In genomic region chr4:138326077-138326695, GRCm38 (mm10) we compare ENCODE assay signal across 8 mouse cellular contexts. TPM values are rescaled to one million over a fixed set of nuclear protein-coding genes. Genes with fewer than 3 reads are reported as not detected.
A peak's percentile ranks its signal among the peaks of the same experiment; 100 is the strongest.
DNase-seq lines count a peak whose midpoint lies in the region; ATAC-seq and TF ChIP-seq lines count a peak whose summit lies in the region.

TSS of gene Pink1 (minus strand) at chr4:138326307.

- peak within 1 kb of the TSS; percentile 93 for H3K4me3 ChIP-seq in erythroblast, embryonic 14.5 days (replicated peaks)
- peak within 1 kb of the TSS; percentile 72 for H3K4me3 ChIP-seq in heart, embryonic 12.5 days
- H3K4me3 ChIP-seq in kidney, postnatal 0 days (replicated peaks; ENCODE audit: low read depth, low read length), result peak within 1 kb of the TSS; percentile 88
- peak within 1 kb of the TSS; percentile 82 for H3K4me3 ChIP-seq in liver, adult 2 months (ENCODE audit: insufficient read depth, low read depth, low read length)

- H3K36me3 ChIP-seq in erythroblast, embryonic 14.5 days (ENCODE audit: control insufficient read depth), result no peaks in the 10 kb centered on the region
- no peaks in the 10 kb centered on the region for H3K36me3 ChIP-seq in heart, embryonic 12.5 days
- no peaks in the 10 kb centered on the region for H3K36me3 ChIP-seq in kidney, postnatal 0 days (ENCODE audit: insufficient read depth, low read length)
- no peaks in the 10 kb centered on the region for H3K36me3 ChIP-seq in liver, adult 2 months (ENCODE audit: control insufficient read depth, insufficient read depth, low read length)

- peak; percentile 86 for TF ChIP-seq CTCF in kidney, postnatal 0 days (IDR thresholded peaks at IDR 0.05; ENCODE audit: low read depth)
- peak; percentile 94 for TF ChIP-seq CTCF in liver, adult 2 months (IDR thresholded peaks at IDR 0.05; ENCODE audit: low read depth, low read length)

- TF ChIP-seq POLR2A in liver, adult 2 months (IDR thresholded peaks at IDR 0.05; ENCODE audit: extremely low read depth, insufficient read depth, low read length), result peak; percentile 89

- H3K27me3 ChIP-seq in erythroblast, embryonic 14.5 days (ENCODE audit: control insufficient read depth), result peaks cover 12% of the 10 kb centered on the region
- H3K27me3 ChIP-seq in heart, embryonic 12.5 days (replicated peaks), result peaks cover 9% of the 10 kb centered on the region; the same call in 1 of the 2 replicates
- H3K27me3 ChIP-seq in kidney, postnatal 0 days (ENCODE audit: insufficient read depth, low read length), result no peaks in the 10 kb centered on the region
- no peaks in the 10 kb centered on the region for H3K27me3 ChIP-seq in liver, adult 2 months (ENCODE audit: control insufficient read depth, insufficient read depth, low read length)

- peaks cover 5% of the 10 kb centered on the region for H3K79me2 ChIP-seq in liver, adult 2 months (ENCODE audit: control insufficient read depth, insufficient read depth, low read length)

- peak within 1 kb of the TSS; percentile 85 for H3K9ac ChIP-seq in heart, embryonic 12.5 days
- H3K9ac ChIP-seq in kidney, postnatal 0 days (ENCODE audit: low read depth, low read length), result peak within 1 kb of the TSS; percentile 98
- peak within 1 kb of the TSS; percentile 96 for H3K9ac ChIP-seq in liver, adult 2 months (ENCODE audit: low read depth, low read length)

- peak within 1 kb of the TSS; percentile 69 for H3K4me2 ChIP-seq in heart, embryonic 12.5 days
- H3K4me2 ChIP-seq in kidney, postnatal 0 days (ENCODE audit: low read length), result peak within 1 kb of the TSS; percentile 62

- H3K4me1 ChIP-seq in erythroblast, embryonic 14.5 days (ENCODE audit: control insufficient read depth), result peaks cover 16% of the 10 kb centered on the region
- peaks cover 41% of the 10 kb centered on the region for H3K4me1 ChIP-seq in heart, embryonic 12.5 days (replicated peaks)
- H3K4me1 ChIP-seq in kidney, postnatal 0 days (replicated peaks; ENCODE audit: insufficient read depth, low read length), result no peaks in the 10 kb centered on the region
- peaks cover 13% of the 10 kb centered on the region for H3K4me1 ChIP-seq in liver, adult 2 months (ENCODE audit: control insufficient read depth, insufficient read depth, low read length)

- 3% methylated on average over 41 of the region's 41 CpGs for WGBS in heart, embryonic 12.5 days
- WGBS in kidney, postnatal 0 days, result 3% methylated on average over 41 of the region's 41 CpGs
- WGBS in liver, adult 2 months, result under 1% methylated on average over 40 of the region's 41 CpGs

- H3K9me3 ChIP-seq in erythroblast, embryonic 14.5 days (ENCODE audit: control insufficient read depth, low read length), result peaks cover 7% of the 10 kb centered on the region; the same call in 1 of the 2 replicates
- no peaks in the 10 kb centered on the region for H3K9me3 ChIP-seq in heart, embryonic 12.5 days (replicated peaks)
- H3K9me3 ChIP-seq in kidney, postnatal 0 days (replicated peaks; ENCODE audit: low read length), result no peaks in the 10 kb centered on the region

- peak within 1 kb of the TSS; percentile 97 for H3K27ac ChIP-seq in heart, embryonic 12.5 days (ENCODE audit: poor library complexity, severe bottlenecking)
- H3K27ac ChIP-seq in kidney, postnatal 0 days, result peak within 1 kb of the TSS; percentile 100
- H3K27ac ChIP-seq in liver, adult 2 months (replicated peaks; ENCODE audit: insufficient read depth, low read depth, low read length), result peak within 1 kb of the TSS; percentile 98

- DNase-seq in CD4-positive helper T cell, adult 2 months (ENCODE audit: low read depth, low spot score), result peak; percentile 91
- peak; percentile 18 for DNase-seq in brain, embryonic 18.5 days (ENCODE audit: low read depth, low spot score)
- DNase-seq in kidney, postnatal 0 days (ENCODE audit: low spot score), result peak; percentile 95
- DNase-seq in liver, adult 2 months (ENCODE audit: extremely low read depth, low read depth, low spot score), result peak; percentile 97
- DNase-seq in spleen, postnatal 36 days (ENCODE audit: low spot score in 2 of 2), result peak; percentile 84 to 85

- peak; percentile 79 for ATAC-seq in heart, embryonic 12.5 days (ENCODE audit: insufficient number of reproducible peaks, low FRiP score)
- peak; percentile 78 for ATAC-seq in kidney, postnatal 0 days (replicated peaks; ENCODE audit: low FRiP score, low read depth)
- ATAC-seq in monocyte, adult 5-6 weeks (replicated peaks; ENCODE audit: insufficient number of reproducible peaks, low FRiP score, low TSS enrichment, poor library complexity, severe bottlenecking), result peak; percentile 63

RNA-seq across cellular contexts. Expression of gene Pink1, which starts in this region (rescaled TPM):
- polyA plus RNA-seq in erythroblast, embryonic 14.5 days (2012), result 5.3 and 5.4 TPM in 2 replicates
- 72.6 and 78.6 TPM in 2 replicates for polyA plus RNA-seq in heart, embryonic 12.5 days (2016; fragmentation: Nextera tagmentation; extraction: Ambion mirVana)
- 96.1 and 139 TPM in 2 replicates for polyA plus RNA-seq in kidney, postnatal 0 days (2015; fragmentation: Nextera tagmentation; extraction: Ambion mirVana)
- 134 and 150 TPM in 2 replicates for total RNA-seq in liver, adult 2 months (2014; rRNA removed)
- 192 and 217 TPM in 2 replicates for polyA plus RNA-seq in liver, adult 2 months (2012; rRNA removed)
- total RNA-seq in monocyte, adult 5-6 weeks (2017), result 61.5 to 65.7 TPM (median 63.1 TPM) in 3 replicates

Comparison
In these comparisons a context has a peak if more than half of its experiments do, and no peak if none do; other contexts are left out.
1. Peak in every context shown above with its lines: DNase-seq, ATAC-seq, H3K4me3 ChIP-seq and H3K27ac ChIP-seq.
2. RNA of gene Pink1 (polyA plus RNA-seq): 192 to 217 TPM in liver, adult 2 months, 96.1 to 139 TPM in kidney, postnatal 0 days and 72.6 to 78.6 TPM in heart, embryonic 12.5 days; 5.3 to 5.4 TPM in erythroblast, embryonic 14.5 days; every median in the first group is over 10 times any median in the second.
3. DNase-seq: peak in every context shown above with its lines; median percentile 97 in liver, adult 2 months; 95 in kidney, postnatal 0 days; 91 in CD4-positive helper T cell, adult 2 months; 84 in spleen, postnatal 36 days; 18 in brain, embryonic 18.5 days.